Mouse (Mus musculus) stomach, embryonic 14.5 days (tissue): ENCODE measurements around the gene Susd3. TPM values are rescaled to one million over a fixed set of nuclear protein-coding genes. Genes with fewer than 3 reads are reported as not detected.

Experiments used
- ATAC-seq: fragments of 200-750 bp; cut with Nextera tagmentation; 2 replicates; pipeline ENCODE4 v1.8.0; 2017; ENCODE audit warnings: low read depth, moderate TSS enrichment; ENCODE audit not compliant: insufficient number of reproducible peaks, insufficient read depth, low FRiP score
- H3K27ac ChIP-seq: fragments of 300-500 bp; sonication (generic); 2 replicates; pipeline ENCODE4 v1.5.1; 2014; ENCODE audit warnings: mild to moderate bottlenecking, low read length, moderate library complexity, mixed read lengths
- H3K27me3 ChIP-seq: fragments of 300-500 bp; sonication (generic); 2 replicates; pipeline ENCODE4 v1.6.1; 2014; ENCODE audit warnings: low read length, control low read depth, mixed read lengths; ENCODE audit not compliant: control insufficient read depth, insufficient read depth
- H3K36me3 ChIP-seq: fragments of 300-500 bp; sonication (generic); 2 replicates; pipeline ENCODE4 v1.6.1; 2014; ENCODE audit warnings: mild to moderate bottlenecking, control low read depth, low read length, moderate library complexity, mixed read lengths; ENCODE audit not compliant: control insufficient read depth, insufficient read depth
- H3K4me1 ChIP-seq: fragments of 300-500 bp; sonication (generic); 2 replicates; pipeline ENCODE4 v1.6.1; 2014; ENCODE audit warnings: low read length, control low read depth, mixed read lengths; ENCODE audit not compliant: control insufficient read depth, insufficient read depth
- H3K4me2 ChIP-seq: fragments of 300-500 bp; sonication (generic); replicated peaks from 2 replicates; pipeline ENCODE4 v1.6.1; 2014; ENCODE audit warnings: low read depth, low read length, control low read depth
- H3K4me3 ChIP-seq: fragments of 300-500 bp; sonication (generic); 2 replicates; pipeline ENCODE4 v1.5.1; 2014; ENCODE audit warnings: low read depth, low read length, control low read depth
- H3K9ac ChIP-seq: fragments of 300-500 bp; sonication (generic); replicated peaks from 2 replicates; pipeline ENCODE4 v1.6.1; 2014; ENCODE audit warnings: low read depth, mild to moderate bottlenecking, control low read depth, low read length, moderate library complexity, mixed read lengths
- H3K9me3 ChIP-seq: fragments of 300-500 bp; sonication (generic); 2 replicates; pipeline ENCODE4 v1.6.1; 2016; ENCODE audit warnings: low read depth, low read length, control low read depth; ENCODE audit not compliant: control insufficient read depth
- WGBS: fragments of 180-500 bp; shearing (Covaris S2); extraction: QIAGEN DNeasy Blood & Tissue Kit; methylation state at CpG from one replicate; pipeline ENCODE4 v1.1.7; 2014; 5-methylcytosine and 5-hydroxymethylcytosine counted together
- polyA plus RNA-seq: library from polyadenylated mRNA; unstranded; fragments of >200 nt; fragmentation: Nextera tagmentation; extraction: Ambion mirVana; gene quantifications from 2 replicates; pipeline ENCODE4 v1.2.1, GENCODE M21; 2014

Susd3 gene
- polyA plus RNA-seq, 1 experiment from 2014 or later = 1.8 TPM

- ATAC-seq = no peak
- H3K9me3 ChIP-seq = no peaks in the 10 kb centered on the region
- no peak overlapping the region for H3K4me2 ChIP-seq
- H3K27me3 ChIP-seq = 0 out of 2 replicates have a peak, but pooled peaks cover 7% of the 10 kb centered on the region
- H3K4me3 ChIP-seq = no peak overlapping the region
- no peak overlapping the region for H3K27ac ChIP-seq
- no peaks in the 10 kb centered on the region for H3K4me1 ChIP-seq
- no peak overlapping the region for H3K9ac ChIP-seq
- H3K36me3 ChIP-seq = no peaks in the 10 kb centered on the region
- 65% methylated on average over 9 of the region's 9 CpGs for WGBS
These were observed 6.0 kb downstream of the Susd3 start for GRCm38 (mm10) chr13:49242321-49243065.

GRCm38 (mm10) chr13:49238737-49239136, 9.8 kb downstream of the Susd3 start:
- no peak overlapping the region for H3K9ac ChIP-seq
- H3K4me2 ChIP-seq = no peak overlapping the region
- WGBS = 89% methylated on average over 8 of the region's 8 CpGs
- H3K9me3 ChIP-seq = no peaks in the 10 kb centered on the region
- H3K27me3 ChIP-seq = no peaks in the 10 kb centered on the region
- H3K4me1 ChIP-seq = no peaks in the 10 kb centered on the region
- no peak overlapping the region for H3K27ac ChIP-seq
- no peak overlapping the region for H3K4me3 ChIP-seq
- no peak for ATAC-seq
- no peaks in the 10 kb centered on the region for H3K36me3 ChIP-seq

- no peaks in the 10 kb centered on the region for H3K4me1 ChIP-seq
- no peak overlapping the region for H3K4me3 ChIP-seq
- H3K9me3 ChIP-seq = no peaks in the 10 kb centered on the region
- no peak overlapping the region for H3K4me2 ChIP-seq
- ATAC-seq = no peak
- H3K27ac ChIP-seq = no peak overlapping the region
- H3K36me3 ChIP-seq = no peaks in the 10 kb centered on the region
- H3K9ac ChIP-seq = no peak overlapping the region
- H3K27me3 ChIP-seq = no peaks in the 10 kb centered on the region
- WGBS = 86% methylated on average over 8 of the region's 8 CpGs
These were observed 10.9 kb downstream of the Susd3 start for GRCm38 (mm10) chr13:49237617-49238016.

GRCm38 (mm10) chr13:49234711-49235110, 13.8 kb downstream of the Susd3 start:
- no peak for ATAC-seq
- WGBS = 94% methylated on average over 4 of the region's 4 CpGs
- H3K9me3 ChIP-seq = no peaks in the 10 kb centered on the region
- H3K4me1 ChIP-seq = no peaks in the 10 kb centered on the region
- H3K9ac ChIP-seq = no peak overlapping the region
- no peak overlapping the region for H3K4me2 ChIP-seq
- no peaks in the 10 kb centered on the region for H3K27me3 ChIP-seq
- H3K4me3 ChIP-seq = no peak overlapping the region
- H3K27ac ChIP-seq = no peak overlapping the region
- no peaks in the 10 kb centered on the region for H3K36me3 ChIP-seq

- Histone ChIP-seq H3K4me3 (no peak overlapping the region), H3K27ac (no peak overlapping the region), H3K36me3 (no peaks in the 10 kb centered on the region), H3K4me2 (no peak overlapping the region), H3K9me3 (no peaks in the 10 kb centered on the region), H3K9ac (no peak overlapping the region), H3K27me3 (no peaks in the 10 kb centered on the region), H3K4me1 (no peaks in the 10 kb centered on the region)
- no peak for ATAC-seq
- 87% methylated on average over 8 of the region's 8 CpGs for WGBS
These were observed 14.5 kb downstream of the Susd3 start for GRCm38 (mm10) chr13:49233792-49234572.

GRCm38 (mm10) chr13:49225633-49226032, 22.9 kb downstream of the Susd3 start:
- no peaks in the 10 kb centered on the region; the same call in 1 of the 2 replicates for H3K9me3 ChIP-seq
- no peak overlapping the region for H3K9ac ChIP-seq
- no peaks in the 10 kb centered on the region for H3K36me3 ChIP-seq
- H3K27me3 ChIP-seq = no peaks in the 10 kb centered on the region
- H3K4me1 ChIP-seq = no peaks in the 10 kb centered on the region
- no peak overlapping the region for H3K4me2 ChIP-seq
- 29% methylated on average over 4 of the region's 4 CpGs for WGBS
- no peak for ATAC-seq
- H3K4me3 ChIP-seq = no peak overlapping the region
- H3K27ac ChIP-seq = no peak overlapping the region

GRCm38 (mm10) chr13:49225159-49225558, 23.3 kb downstream of the Susd3 start:
- H3K9me3 ChIP-seq = no peaks in the 10 kb centered on the region; the same call in 1 of the 2 replicates
- 46% methylated on average over 3 of the region's 3 CpGs for WGBS
- no peaks in the 10 kb centered on the region for H3K4me1 ChIP-seq
- no peaks in the 10 kb centered on the region for H3K27me3 ChIP-seq
- no peak overlapping the region for H3K9ac ChIP-seq
- no peak overlapping the region for H3K4me2 ChIP-seq
- H3K4me3 ChIP-seq = no peak overlapping the region
- H3K36me3 ChIP-seq = no peaks in the 10 kb centered on the region
- no peak overlapping the region for H3K27ac ChIP-seq
- no peak for ATAC-seq

- Histone ChIP-seq H3K4me2 (peak overlapping the region; percentile 23), H3K27me3 (no peaks in the 10 kb centered on the region), H3K4me1 (no peaks in the 10 kb centered on the region), H3K36me3 (no peaks in the 10 kb centered on the region), H3K9ac (no peak overlapping the region), H3K27ac (no peak overlapping the region), H3K9me3 (no peaks in the 10 kb centered on the region; the same call in 1 of the 2 replicates), H3K4me3 (no peak overlapping the region)
- ATAC-seq = no peak
- WGBS = 21% methylated on average over 6 of the region's 6 CpGs
These were observed 23.8 kb downstream of the Susd3 start for GRCm38 (mm10) chr13:49224729-49225128.
